Mouse (Mus musculus): ENCODE data around the gene Ttll8. TPM values are rescaled to one million over a fixed set of nuclear protein-coding genes. Genes with fewer than 3 reads are reported as not detected.

Gene Ttll8
- polyA plus RNA-seq, 1 experiment from 2014 or later, result not detected

GRCm38 (mm10) chr15:88851076-88851475, 103.1 kb downstream of the Ttll8 start:
- no peaks in the 10 kb centered on the region for H3K36me3 ChIP-seq (ENCODE audit: control insufficient read depth, insufficient read depth, low read length)
- ATAC-seq (ENCODE audit: insufficient number of reproducible peaks, insufficient read depth, low FRiP score, low read depth), result no peak
- no peak overlapping the region for H3K4me3 ChIP-seq (ENCODE audit: low read depth, low read length)
- WGBS, result 30% methylated on average over 3 of the region's 3 CpGs
- H3K27me3 ChIP-seq (ENCODE audit: control insufficient read depth, insufficient read depth, low read length), result no peaks in the 10 kb centered on the region
- H3K9ac ChIP-seq (replicated peaks; ENCODE audit: low read depth, low read length), result no peak overlapping the region
- H3K9me3 ChIP-seq (ENCODE audit: control insufficient read depth, low read depth, low read length), result no peaks in the 10 kb centered on the region
- H3K27ac ChIP-seq (ENCODE audit: low read length), result peak overlapping the region; percentile 70
- peaks cover 34% of the 10 kb centered on the region; the same call in 1 of the 2 replicates for H3K4me1 ChIP-seq (ENCODE audit: control insufficient read depth, insufficient read depth, low read length)
- no peak overlapping the region for H3K4me2 ChIP-seq (replicated peaks; ENCODE audit: low read depth, low read length)

- peak overlapping the region; percentile 70 for H3K27ac ChIP-seq (ENCODE audit: low read length)
- WGBS, result 51% methylated on average over 10 of the region's 10 CpGs
- H3K4me1 ChIP-seq (ENCODE audit: control insufficient read depth, insufficient read depth, low read length), result peaks cover 30% of the 10 kb centered on the region; the same call in 1 of the 2 replicates
- no peak overlapping the region for H3K4me3 ChIP-seq (ENCODE audit: low read depth, low read length)
- H3K9me3 ChIP-seq (ENCODE audit: control insufficient read depth, low read depth, low read length), result no peaks in the 10 kb centered on the region
- H3K9ac ChIP-seq (replicated peaks; ENCODE audit: low read depth, low read length), result no peak overlapping the region
- ATAC-seq (ENCODE audit: insufficient number of reproducible peaks, insufficient read depth, low FRiP score, low read depth), result peak; percentile 66
- no peak overlapping the region for H3K4me2 ChIP-seq (replicated peaks; ENCODE audit: low read depth, low read length)
- H3K27me3 ChIP-seq (ENCODE audit: control insufficient read depth, insufficient read depth, low read length), result no peaks in the 10 kb centered on the region
- no peaks in the 10 kb centered on the region for H3K36me3 ChIP-seq (ENCODE audit: control insufficient read depth, insufficient read depth, low read length)
Observed at GRCm38 (mm10) chr15:88850146-88850826, 103.9 kb downstream of the Ttll8 start.

GRCm38 (mm10) chr15:88849621-88850020, 104.6 kb downstream of the Ttll8 start:
- ATAC-seq (ENCODE audit: insufficient number of reproducible peaks, insufficient read depth, low FRiP score, low read depth), result no peak
- Histone ChIP-seq H3K4me2 (replicated peaks; ENCODE audit: low read depth, low read length) (no peak overlapping the region), H3K4me1 (ENCODE audit: control insufficient read depth, insufficient read depth, low read length) (peaks cover 23% of the 10 kb centered on the region; the same call in 1 of the 2 replicates), H3K4me3 (ENCODE audit: low read depth, low read length) (no peak overlapping the region), H3K9me3 (ENCODE audit: control insufficient read depth, low read depth, low read length) (no peaks in the 10 kb centered on the region), H3K27me3 (ENCODE audit: control insufficient read depth, insufficient read depth, low read length) (no peaks in the 10 kb centered on the region), H3K27ac (ENCODE audit: low read length) (peak overlapping the region; percentile 70; the same call in 1 of the 2 replicates), H3K36me3 (ENCODE audit: control insufficient read depth, insufficient read depth, low read length) (no peaks in the 10 kb centered on the region), H3K9ac (replicated peaks; ENCODE audit: low read depth, low read length) (no peak overlapping the region)
- WGBS, result 93% methylated on average over 2 of the region's 2 CpGs

- Histone ChIP-seq H3K27ac (ENCODE audit: low read length) (no peak overlapping the region), H3K9me3 (ENCODE audit: control insufficient read depth, low read depth, low read length) (no peaks in the 10 kb centered on the region), H3K9ac (replicated peaks; ENCODE audit: low read depth, low read length) (no peak overlapping the region), H3K36me3 (ENCODE audit: control insufficient read depth, insufficient read depth, low read length) (no peaks in the 10 kb centered on the region), H3K27me3 (ENCODE audit: control insufficient read depth, insufficient read depth, low read length) (no peaks in the 10 kb centered on the region), H3K4me2 (replicated peaks; ENCODE audit: low read depth, low read length) (no peak overlapping the region), H3K4me1 (ENCODE audit: control insufficient read depth, insufficient read depth, low read length) (peaks cover 18% of the 10 kb centered on the region; the same call in 1 of the 2 replicates), H3K4me3 (ENCODE audit: low read depth, low read length) (no peak overlapping the region)
- WGBS, result 100% methylated on average over 1 of the region's 1 CpGs
- ATAC-seq (ENCODE audit: insufficient number of reproducible peaks, insufficient read depth, low FRiP score, low read depth), result no peak
Observed at GRCm38 (mm10) chr15:88848661-88849060, 105.6 kb downstream of the Ttll8 start.

- H3K4me3 ChIP-seq (ENCODE audit: low read depth, low read length), result no peak overlapping the region
Observed at GRCm38 (mm10) chr15:88844966-88845365, 109.3 kb downstream of the Ttll8 start.

GRCm38 (mm10) chr15:88843486-88844097, 110.6 kb downstream of the Ttll8 start:
- H3K9me3 ChIP-seq (ENCODE audit: control insufficient read depth, low read depth, low read length), result no peaks in the 10 kb centered on the region
- no peaks in the 10 kb centered on the region for H3K27me3 ChIP-seq (ENCODE audit: control insufficient read depth, insufficient read depth, low read length)
- no peak overlapping the region for H3K4me2 ChIP-seq (replicated peaks; ENCODE audit: low read depth, low read length)
- H3K9ac ChIP-seq (replicated peaks; ENCODE audit: low read depth, low read length), result no peak overlapping the region
- no peak overlapping the region for H3K4me3 ChIP-seq (ENCODE audit: low read depth, low read length)
- 31% methylated on average over 8 of the region's 8 CpGs for WGBS
- peaks cover 5% of the 10 kb centered on the region for H3K4me1 ChIP-seq (ENCODE audit: control insufficient read depth, insufficient read depth, low read length)
- H3K36me3 ChIP-seq (ENCODE audit: control insufficient read depth, insufficient read depth, low read length), result no peaks in the 10 kb centered on the region
- 0 out of 2 replicates have a peak overlapping the region, but pooled peaks have one; percentile 15 for H3K27ac ChIP-seq (ENCODE audit: low read length)
- peak; percentile 19; the same call in 1 of the 2 replicates for ATAC-seq (ENCODE audit: insufficient number of reproducible peaks, insufficient read depth, low FRiP score, low read depth)

More at GRCm38 (mm10) chr15:88844966-88845365, 109.3 kb downstream of the Ttll8 start:
- no peak overlapping the region for H3K9ac ChIP-seq (replicated peaks; ENCODE audit: low read depth, low read length)
- WGBS, result 91% methylated on average over 7 of the region's 7 CpGs
- no peaks in the 10 kb centered on the region for H3K36me3 ChIP-seq (ENCODE audit: control insufficient read depth, insufficient read depth, low read length)
- H3K9me3 ChIP-seq (ENCODE audit: control insufficient read depth, low read depth, low read length), result no peaks in the 10 kb centered on the region
- no peak overlapping the region for H3K4me2 ChIP-seq (replicated peaks; ENCODE audit: low read depth, low read length)
- no peaks in the 10 kb centered on the region for H3K27me3 ChIP-seq (ENCODE audit: control insufficient read depth, insufficient read depth, low read length)
- H3K27ac ChIP-seq (ENCODE audit: low read length), result no peak overlapping the region
- H3K4me1 ChIP-seq (ENCODE audit: control insufficient read depth, insufficient read depth, low read length), result peaks cover under 1% of the 10 kb centered on the region; the same call in 1 of the 2 replicates
- no peak for ATAC-seq (ENCODE audit: insufficient number of reproducible peaks, insufficient read depth, low FRiP score, low read depth)

- whole genome bisulfite sequencing, result 69% methylated on average over 3 of the region's 3 CpGs
- no peaks in the 10 kb centered on the region for H3K36me3 ChIP-seq (ENCODE audit: control insufficient read depth, insufficient read depth, low read length)
- peaks cover 10% of the 10 kb centered on the region for H3K4me1 ChIP-seq (ENCODE audit: control insufficient read depth, insufficient read depth, low read length)
- H3K27ac ChIP-seq (ENCODE audit: low read length), result no peak overlapping the region
- H3K4me2 ChIP-seq (replicated peaks; ENCODE audit: low read depth, low read length), result no peak overlapping the region
- ATAC-seq (ENCODE audit: insufficient number of reproducible peaks, insufficient read depth, low FRiP score, low read depth), result no peak
- no peak overlapping the region for H3K4me3 ChIP-seq (ENCODE audit: low read depth, low read length)
- H3K9me3 ChIP-seq (ENCODE audit: control insufficient read depth, low read depth, low read length), result no peaks in the 10 kb centered on the region
- no peaks in the 10 kb centered on the region for H3K27me3 ChIP-seq (ENCODE audit: control insufficient read depth, insufficient read depth, low read length)
- H3K9ac ChIP-seq (replicated peaks; ENCODE audit: low read depth, low read length), result no peak overlapping the region
Observed at GRCm38 (mm10) chr15:88842300-88842673, 111.9 kb downstream of the Ttll8 start.

- Histone ChIP-seq H3K27me3 (ENCODE audit: control insufficient read depth, insufficient read depth, low read length) (no peaks in the 10 kb centered on the region), H3K36me3 (ENCODE audit: control insufficient read depth, insufficient read depth, low read length) (no peaks in the 10 kb centered on the region), H3K4me2 (replicated peaks; ENCODE audit: low read depth, low read length) (no peak overlapping the region), H3K9ac (replicated peaks; ENCODE audit: low read depth, low read length) (no peak overlapping the region), H3K4me1 (ENCODE audit: control insufficient read depth, insufficient read depth, low read length) (peaks cover 11% of the 10 kb centered on the region), H3K9me3 (ENCODE audit: control insufficient read depth, low read depth, low read length) (no peaks in the 10 kb centered on the region), H3K27ac (ENCODE audit: low read length) (no peak overlapping the region), H3K4me3 (ENCODE audit: low read depth, low read length) (no peak overlapping the region)
- WGBS, result 79% methylated on average over 3 of the region's 3 CpGs
- no peak for ATAC-seq (ENCODE audit: insufficient number of reproducible peaks, insufficient read depth, low FRiP score, low read depth)
Observed at GRCm38 (mm10) chr15:88841580-88842299, 112.5 kb downstream of the Ttll8 start.
